Mouse (Mus musculus) forebrain, embryonic 12.5 days (tissue): ENCODE data around the gene Gm21833. TPM values are rescaled to one million over a fixed set of nuclear protein-coding genes. Genes with fewer than 3 reads are reported as not detected.
"Not testable (repeated sequence)": the region's sequence is repeated elsewhere in the genome, so short reads cannot be mapped to it uniquely, and the experiment has no call there.

Source experiments
- ATAC-seq: fragments of 200-750 bp; cut with Nextera tagmentation; 2 replicates; pipeline ENCODE4 v1.8.0; 2017; ENCODE audit warnings: moderate TSS enrichment; ENCODE audit not compliant: low FRiP score
- H3K27ac ChIP-seq: fragments of 300-500 bp; sonication (generic); 2 replicates; pipeline ENCODE4 v1.5.1; 2016; ENCODE audit warnings: mild to moderate bottlenecking
- H3K27me3 ChIP-seq: fragments of 300-500 bp; sonication (generic); 2 replicates; pipeline ENCODE4 v1.6.1; 2016; ENCODE audit warnings: mild to moderate bottlenecking
- H3K36me3 ChIP-seq: fragments of 300-500 bp; sonication (generic); replicated peaks from 2 replicates; pipeline ENCODE4 v1.6.1; 2016; ENCODE audit warnings: mild to moderate bottlenecking
- H3K4me1 ChIP-seq: fragments of 300-500 bp; sonication (generic); 2 replicates; pipeline ENCODE4 v1.6.1; 2016
- H3K4me2 ChIP-seq: fragments of 300-500 bp; sonication (generic); 2 replicates; pipeline ENCODE4 v1.6.1; 2016; ENCODE audit warnings: mild to moderate bottlenecking, moderate library complexity
- H3K4me3 ChIP-seq: fragments of 300-500 bp; sonication (generic); replicated peaks from 2 replicates; pipeline ENCODE4 v1.5.1; 2016; ENCODE audit warnings: mild to moderate bottlenecking
- H3K9ac ChIP-seq: fragments of 300-500 bp; sonication (generic); 2 replicates; pipeline ENCODE4 v1.6.1; 2016; ENCODE audit warnings: mild to moderate bottlenecking
- H3K9me3 ChIP-seq: fragments of 300-500 bp; sonication (generic); 2 replicates; pipeline ENCODE4 v1.6.1; 2016
- WGBS: fragments of 180-500 bp; shearing (Covaris S2); methylation state at CpG from one replicate; pipeline ENCODE4 v1.1.7; 2016; 5-methylcytosine and 5-hydroxymethylcytosine counted together
- polyA plus RNA-seq: library from polyadenylated mRNA; unstranded; fragments of >200 nt; fragmentation: Nextera tagmentation; extraction: Ambion mirVana; gene quantifications from 2 replicates; pipeline ENCODE4 v1.2.1, GENCODE M21; 2016

The Gm21833 gene
- not detected in 2 replicates for polyA plus RNA-seq

- H3K9ac ChIP-seq, H3K36me3 ChIP-seq, H3K4me1 ChIP-seq, H3K9me3 ChIP-seq, H3K4me2 ChIP-seq, H3K27me3 ChIP-seq, H3K4me3 ChIP-seq, H3K27ac ChIP-seq, ATAC-seq: not testable (repeated sequence)
- WGBS: 82% methylated on average over 2 of the region's 2 CpGs
Observed at GRCm38 (mm10) chr16:82828082-82828481, at the start of gene Gm21833. Gene Gm21833 (plus strand): TSS chr16:82828382.

- H3K27ac ChIP-seq: no peak overlapping the region
- ATAC-seq: no peak
- H3K4me1 ChIP-seq: no peaks in the 10 kb centered on the region
- no peak overlapping the region for H3K4me2 ChIP-seq
- no peaks in the 10 kb centered on the region for H3K9me3 ChIP-seq
- no peaks in the 10 kb centered on the region for H3K27me3 ChIP-seq
- H3K36me3 ChIP-seq: no peaks in the 10 kb centered on the region
- no peak overlapping the region for H3K9ac ChIP-seq
- H3K4me3 ChIP-seq: no peak overlapping the region
Observed at GRCm38 (mm10) chr16:82789521-82789920, 38.7 kb upstream of the Gm21833 start.

GRCm38 (mm10) chr16:82796489-82796888, 31.7 kb upstream of the Gm21833 start:
- Histone ChIP-seq H3K4me1 (no peaks in the 10 kb centered on the region), H3K9ac (no peak overlapping the region), H3K27ac (no peak overlapping the region), H3K36me3 (no peaks in the 10 kb centered on the region), H3K9me3 (no peaks in the 10 kb centered on the region), H3K4me3 (no peak overlapping the region), H3K27me3 (no peaks in the 10 kb centered on the region), H3K4me2 (no peak overlapping the region)
- ATAC-seq: no peak; the same call in 1 of the 2 replicates
- WGBS: 86% methylated on average over 4 of the region's 4 CpGs

- Histone ChIP-seq H3K36me3 (no peaks in the 10 kb centered on the region), H3K4me1 (no peaks in the 10 kb centered on the region), H3K9me3 (no peaks in the 10 kb centered on the region), H3K27ac (no peak overlapping the region), H3K4me3 (no peak overlapping the region), H3K4me2 (no peak overlapping the region), H3K27me3 (no peaks in the 10 kb centered on the region), H3K9ac (no peak overlapping the region)
- no peak for ATAC-seq
Observed at GRCm38 (mm10) chr16:82815255-82815654, 12.9 kb upstream of the Gm21833 start.

GRCm38 (mm10) chr16:82816615-82817014, 11.6 kb upstream of the Gm21833 start:
- Histone ChIP-seq H3K4me3 (no peak overlapping the region), H3K9me3 (no peaks in the 10 kb centered on the region), H3K4me2 (no peak overlapping the region), H3K27ac (no peak overlapping the region), H3K36me3 (no peaks in the 10 kb centered on the region), H3K4me1 (no peaks in the 10 kb centered on the region), H3K9ac (no peak overlapping the region), H3K27me3 (no peaks in the 10 kb centered on the region)
- ATAC-seq: no peak
- 40% methylated on average over 2 of the region's 2 CpGs for WGBS

GRCm38 (mm10) chr16:82855752-82856151, 27.6 kb downstream of the Gm21833 start:
- 87% methylated on average over 2 of the region's 2 CpGs for WGBS
- Histone ChIP-seq H3K27me3 (no peaks in the 10 kb centered on the region), H3K9me3 (no peaks in the 10 kb centered on the region), H3K36me3 (no peaks in the 10 kb centered on the region), H3K4me1 (no peaks in the 10 kb centered on the region), H3K4me2 (no peak overlapping the region), H3K27ac (no peak overlapping the region), H3K4me3 (no peak overlapping the region), H3K9ac (no peak overlapping the region)
- no peak for ATAC-seq

- Histone ChIP-seq H3K4me1 (no peaks in the 10 kb centered on the region), H3K36me3 (no peaks in the 10 kb centered on the region), H3K27me3 (no peaks in the 10 kb centered on the region), H3K4me3 (no peak overlapping the region), H3K9me3 (no peaks in the 10 kb centered on the region), H3K9ac (no peak overlapping the region), H3K4me2 (no peak overlapping the region), H3K27ac (no peak overlapping the region)
- ATAC-seq: no peak
- 77% methylated on average over 7 of the region's 7 CpGs for WGBS
Observed at GRCm38 (mm10) chr16:82864590-82864989, 36.4 kb downstream of the Gm21833 start.
